Mouse (Mus musculus) embryonic facial prominence, embryonic 14.5 days (tissue): ENCODE measurements around the gene Glyatl3. TPM values are rescaled to one million over a fixed set of nuclear protein-coding genes. Genes with fewer than 3 reads are reported as not detected.

Source experiments
- ATAC-seq: fragments of 200-750 bp; cut with Nextera tagmentation; 2 replicates; pipeline ENCODE4 v1.8.0; 2017; ENCODE audit warnings: low read depth, moderate number of reproducible peaks, moderate TSS enrichment
- DNase-seq: peaks from one replicate; pipeline ENCODE4 v3.0.0-alpha.2; 2015; ENCODE audit warnings: low spot score
- H3K27ac ChIP-seq: fragments of 300-500 bp; sonication (generic); replicated peaks from 2 replicates; pipeline ENCODE4 v1.5.1; 2014; ENCODE audit warnings: low read depth, mild to moderate bottlenecking, low read length, moderate library complexity
- H3K27me3 ChIP-seq: fragments of 300-500 bp; sonication (generic); replicated peaks from 2 replicates; pipeline ENCODE4 v1.6.1; 2014; ENCODE audit warnings: low read length; ENCODE audit not compliant: control insufficient read depth, insufficient read depth
- H3K36me3 ChIP-seq: fragments of 300-500 bp; sonication (generic); 2 replicates; pipeline ENCODE4 v1.6.1; 2014; ENCODE audit warnings: low read length, mixed read lengths; ENCODE audit not compliant: control insufficient read depth, insufficient read depth
- H3K4me1 ChIP-seq: fragments of 300-500 bp; sonication (generic); 2 replicates; pipeline ENCODE4 v1.6.1; 2014; ENCODE audit warnings: antibody characterized with exemption, low read length; ENCODE audit not compliant: control insufficient read depth, insufficient read depth
- H3K4me2 ChIP-seq: fragments of 300-500 bp; sonication (generic); 2 replicates; pipeline ENCODE4 v1.6.1; 2014; ENCODE audit warnings: low read depth, mild to moderate bottlenecking, low read length, moderate library complexity, mixed read lengths
- H3K4me3 ChIP-seq: fragments of 300-500 bp; sonication (generic); 2 replicates; pipeline ENCODE4 v1.5.1; 2014; ENCODE audit warnings: low read depth, mild to moderate bottlenecking, low read length
- H3K9ac ChIP-seq: fragments of 300-500 bp; sonication (generic); 2 replicates; pipeline ENCODE4 v1.6.1; 2014; ENCODE audit warnings: low read depth, mild to moderate bottlenecking, low read length, moderate library complexity, mixed read lengths
- H3K9me3 ChIP-seq: fragments of 300-500 bp; sonication (generic); 2 replicates; pipeline ENCODE4 v1.6.1; 2016; ENCODE audit warnings: low read length; ENCODE audit not compliant: control insufficient read depth
- WGBS: fragments of 180-500 bp; shearing (Covaris S2); extraction: QIAGEN DNeasy Blood & Tissue Kit; methylation state at CpG from one replicate; pipeline ENCODE4 v1.1.7; 2014; 5-methylcytosine and 5-hydroxymethylcytosine counted together
- polyA plus RNA-seq: library from polyadenylated mRNA; unstranded; fragments of >200 nt; fragmentation: Nextera tagmentation; extraction: Ambion mirVana; gene quantifications from 2 replicates; pipeline ENCODE4 v1.2.1, GENCODE M21; 2014

Gene Glyatl3
- polyA plus RNA-seq, 1 experiment from 2014 or later, result 0.35 TPM

GRCm38 (mm10) chr17:40875568-40875967, 38.6 kb downstream of the Glyatl3 start:
- ATAC-seq (no peak), DNase-seq (no peak)
- Histone ChIP-seq H3K27me3 (no peaks in the 10 kb centered on the region), H3K9ac (no peak overlapping the region), H3K36me3 (no peaks in the 10 kb centered on the region), H3K4me2 (no peak overlapping the region), H3K9me3 (no peaks in the 10 kb centered on the region), H3K4me3 (no peak overlapping the region), H3K4me1 (peaks cover 7% of the 10 kb centered on the region; the same call in 1 of the 2 replicates), H3K27ac (no peak overlapping the region)
- WGBS, result 89% methylated on average over 1 of the region's 1 CpGs

- Histone ChIP-seq H3K4me3 (no peak overlapping the region), H3K4me2 (no peak overlapping the region), H3K27me3 (no peaks in the 10 kb centered on the region), H3K36me3 (no peaks in the 10 kb centered on the region), H3K27ac (no peak overlapping the region), H3K9me3 (no peaks in the 10 kb centered on the region), H3K4me1 (peaks cover 5% of the 10 kb centered on the region; the same call in 1 of the 2 replicates), H3K9ac (no peak overlapping the region)
- WGBS, result 79% methylated on average over 3 of the region's 3 CpGs
- ATAC-seq (no peak), DNase-seq (no peak)
These were observed 39.4 kb downstream of the Glyatl3 start for GRCm38 (mm10) chr17:40874701-40875100.

- no peak overlapping the region for H3K4me3 ChIP-seq
- 46% methylated on average over 2 of the region's 2 CpGs for WGBS
- H3K9ac ChIP-seq, result no peak overlapping the region
- no peaks in the 10 kb centered on the region for H3K36me3 ChIP-seq
- H3K9me3 ChIP-seq, result no peaks in the 10 kb centered on the region
- peaks cover 5% of the 10 kb centered on the region; the same call in 1 of the 2 replicates for H3K4me1 ChIP-seq
- no peaks in the 10 kb centered on the region for H3K27me3 ChIP-seq
- no peak overlapping the region for H3K27ac ChIP-seq
- ATAC-seq (no peak), DNase-seq (no peak)
- H3K4me2 ChIP-seq, result no peak overlapping the region
These were observed 40.6 kb downstream of the Glyatl3 start for GRCm38 (mm10) chr17:40873582-40874011.

- no peak for DNase-seq
- Histone ChIP-seq H3K27me3 (no peaks in the 10 kb centered on the region), H3K4me1 (peaks cover 2% of the 10 kb centered on the region; the same call in 1 of the 2 replicates), H3K27ac (no peak overlapping the region), H3K4me2 (no peak overlapping the region), H3K36me3 (no peaks in the 10 kb centered on the region), H3K9me3 (no peaks in the 10 kb centered on the region), H3K9ac (no peak overlapping the region), H3K4me3 (no peak overlapping the region)
- ATAC-seq, result no peak
- 91% methylated on average over 6 of the region's 6 CpGs for WGBS
These were observed 41.5 kb downstream of the Glyatl3 start for GRCm38 (mm10) chr17:40872626-40873025.

- H3K9me3 ChIP-seq, result no peaks in the 10 kb centered on the region
- no peaks in the 10 kb centered on the region for H3K36me3 ChIP-seq
- H3K4me3 ChIP-seq, result no peak overlapping the region
- H3K27ac ChIP-seq, result no peak overlapping the region
- 82% methylated on average over 10 of the region's 10 CpGs for WGBS
- H3K9ac ChIP-seq, result no peak overlapping the region
- no peaks in the 10 kb centered on the region for H3K27me3 ChIP-seq
- no peak for DNase-seq
- no peak overlapping the region for H3K4me2 ChIP-seq
- H3K4me1 ChIP-seq, result no peaks in the 10 kb centered on the region
- no peak for ATAC-seq
These were observed 45.0 kb downstream of the Glyatl3 start for GRCm38 (mm10) chr17:40868952-40869747.

- no peak overlapping the region for H3K9ac ChIP-seq
- no peak overlapping the region for H3K4me3 ChIP-seq
- no peaks in the 10 kb centered on the region for H3K4me1 ChIP-seq
- H3K9me3 ChIP-seq, result no peaks in the 10 kb centered on the region
- no peaks in the 10 kb centered on the region for H3K27me3 ChIP-seq
- no peaks in the 10 kb centered on the region for H3K36me3 ChIP-seq
- no peak for ATAC-seq
- no peak overlapping the region for H3K4me2 ChIP-seq
- DNase-seq, result no peak
- no peak overlapping the region for H3K27ac ChIP-seq
These were observed 59.1 kb downstream of the Glyatl3 start for GRCm38 (mm10) chr17:40855065-40855464.

Other genes starting within 250 kb of the Glyatl3 start
- not detected in 2 replicates for gene Esp1, start 187.2 kb downstream of the Glyatl3 start, polyA plus RNA-seq
- not detected in 2 replicates for gene Crisp2, start 107.3 kb downstream of the Glyatl3 start, polyA plus RNA-seq
- gene Rhag, start 103.2 kb downstream of the Glyatl3 start, polyA plus RNA-seq, result 0.42 and 0.55 TPM in 2 replicates
- gene 9130008F23Rik, start 33.8 kb downstream of the Glyatl3 start, polyA plus RNA-seq, result 1.1 and 1.6 TPM in 2 replicates
- 35.8 and 36.1 TPM in 2 replicates for gene Mut, start 20.3 kb upstream of the Glyatl3 start, polyA plus RNA-seq
- gene Cenpq, start 20.7 kb upstream of the Glyatl3 start, polyA plus RNA-seq, result 18.9 and 24.6 TPM in 2 replicates